Mouse (Mus musculus): ENCODE data around the gene Mapkapk2. TPM values are rescaled to one million over a fixed set of nuclear protein-coding genes. Genes with fewer than 3 reads are reported as not detected.
A peak's percentile ranks its signal among the peaks of the same experiment; 100 is the strongest.

Mapkapk2 gene
- polyA plus RNA-seq, 1 experiment from 2014 or later = 34.6 TPM

DNA sequence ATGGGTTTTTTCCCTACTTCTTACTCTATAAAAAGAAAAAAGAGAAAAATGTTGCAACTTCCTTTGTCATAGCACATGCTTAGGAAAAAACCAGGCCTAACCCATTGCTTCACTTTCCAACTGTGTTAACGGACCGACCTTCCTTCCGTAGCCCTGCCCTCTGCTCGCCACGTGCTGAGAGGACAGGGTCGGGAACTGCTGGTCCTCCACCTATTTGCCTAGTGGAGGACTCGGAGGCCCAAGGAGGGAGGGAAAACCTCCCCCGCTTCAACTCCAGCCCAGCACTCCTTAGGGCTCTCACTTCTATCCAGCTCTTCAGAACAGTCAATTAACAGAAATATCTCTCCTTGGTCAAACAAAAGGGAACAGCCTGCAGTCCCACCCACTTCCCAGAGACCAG, 13.3 kb downstream of the Mapkapk2 start:
- H3K36me3 ChIP-seq (ENCODE audit: control insufficient read depth, insufficient read depth, low read length) = no peaks in the 10 kb centered on the region
- TF ChIP-seq EP300 (optimal IDR thresholded peaks at IDR 0.05) (no peak), CTCF (IDR thresholded peaks at IDR 0.05; ENCODE audit: low read depth) (no peak)
- H3K27ac ChIP-seq (replicated peaks) = peak overlapping the region; percentile 3; the same call in 1 of the 2 replicates
- no peaks in the 10 kb centered on the region for H3K9me3 ChIP-seq (ENCODE audit: control insufficient read depth, low read length)
- H3K4me1 ChIP-seq (replicated peaks; ENCODE audit: control insufficient read depth, insufficient read depth) = peaks cover 30% of the 10 kb centered on the region
- no peak overlapping the region for H3K4me3 ChIP-seq (ENCODE audit: low read depth, low read length)
- H3K9ac ChIP-seq (ENCODE audit: low read length) = no peak overlapping the region
- DNase-seq (ENCODE audit: low spot score) = peak; percentile 74
- 28% methylated on average over 8 of the region's 8 CpGs for WGBS
- ATAC-seq (ENCODE audit: low FRiP score, low TSS enrichment) = peak; percentile 76
- H3K4me2 ChIP-seq (replicated peaks; ENCODE audit: low read depth) = 0 out of 2 replicates have a peak overlapping the region, but pooled peaks have one; percentile 8
- no peaks in the 10 kb centered on the region for H3K27me3 ChIP-seq (ENCODE audit: control insufficient read depth, insufficient read depth, low read length)

DNA sequence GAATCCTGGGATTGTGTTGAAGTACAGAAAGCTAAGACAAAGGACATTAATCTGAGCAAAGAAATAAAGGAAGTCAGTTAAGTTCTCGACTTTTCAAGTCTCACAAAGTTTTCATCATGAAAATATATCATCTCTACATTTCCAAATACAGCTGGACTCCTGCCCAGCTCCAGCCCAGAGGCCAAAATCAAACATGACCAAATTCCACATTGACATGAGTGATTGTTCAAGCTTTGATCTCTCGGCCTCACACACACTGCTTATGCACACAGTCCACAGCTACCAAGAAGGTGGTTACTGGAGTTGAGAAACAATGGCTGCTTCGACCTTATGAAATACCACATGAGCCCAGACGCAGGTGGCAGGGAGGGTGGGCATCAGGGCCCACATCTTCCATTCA, 14.0 kb downstream of the Mapkapk2 start:
- Histone ChIP-seq H3K4me3 (ENCODE audit: low read depth, low read length) (no peak overlapping the region), H3K9ac (ENCODE audit: low read length) (no peak overlapping the region), H3K4me1 (replicated peaks; ENCODE audit: control insufficient read depth, insufficient read depth) (peaks cover 32% of the 10 kb centered on the region), H3K9me3 (ENCODE audit: control insufficient read depth, low read length) (no peaks in the 10 kb centered on the region), H3K27ac (replicated peaks) (0 out of 2 replicates have a peak overlapping the region, but pooled peaks have one; percentile 46), H3K27me3 (ENCODE audit: control insufficient read depth, insufficient read depth, low read length) (no peaks in the 10 kb centered on the region), H3K36me3 (ENCODE audit: control insufficient read depth, insufficient read depth, low read length) (no peaks in the 10 kb centered on the region), H3K4me2 (replicated peaks; ENCODE audit: low read depth) (no peak overlapping the region)
- TF ChIP-seq EP300 (optimal IDR thresholded peaks at IDR 0.05) = no peak
- TF ChIP-seq CTCF (IDR thresholded peaks at IDR 0.05; ENCODE audit: low read depth) = no peak
- DNase-seq (ENCODE audit: low spot score) = peak; percentile 56
- WGBS = 14% methylated on average over 4 of the region's 4 CpGs
- peak; percentile 45 for ATAC-seq (ENCODE audit: low FRiP score, low TSS enrichment)

DNA sequence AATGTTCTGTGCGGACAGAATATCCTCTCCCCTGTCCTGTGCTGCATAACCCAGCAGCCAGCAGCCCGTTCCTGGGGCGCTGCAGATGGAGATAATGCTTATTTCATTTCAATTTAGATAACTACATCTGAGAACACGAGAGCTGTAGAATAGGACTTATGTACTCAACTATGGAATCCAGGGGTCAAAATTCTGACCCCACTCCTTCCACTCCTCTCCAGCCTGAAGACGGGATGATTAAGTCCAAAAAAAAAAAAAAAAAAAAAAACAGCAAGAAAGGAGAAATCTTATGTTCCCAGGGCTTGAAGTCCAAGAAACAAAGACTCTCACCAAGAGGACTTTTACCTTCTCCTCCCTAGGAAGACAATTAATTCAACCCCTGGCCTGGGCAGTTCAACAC, 14.5 kb downstream of the Mapkapk2 start:
- Histone ChIP-seq H3K9ac (ENCODE audit: low read length) (no peak overlapping the region), H3K4me2 (replicated peaks; ENCODE audit: low read depth) (no peak overlapping the region)
- WGBS = 32% methylated on average over 5 of the region's 5 CpGs

DNA sequence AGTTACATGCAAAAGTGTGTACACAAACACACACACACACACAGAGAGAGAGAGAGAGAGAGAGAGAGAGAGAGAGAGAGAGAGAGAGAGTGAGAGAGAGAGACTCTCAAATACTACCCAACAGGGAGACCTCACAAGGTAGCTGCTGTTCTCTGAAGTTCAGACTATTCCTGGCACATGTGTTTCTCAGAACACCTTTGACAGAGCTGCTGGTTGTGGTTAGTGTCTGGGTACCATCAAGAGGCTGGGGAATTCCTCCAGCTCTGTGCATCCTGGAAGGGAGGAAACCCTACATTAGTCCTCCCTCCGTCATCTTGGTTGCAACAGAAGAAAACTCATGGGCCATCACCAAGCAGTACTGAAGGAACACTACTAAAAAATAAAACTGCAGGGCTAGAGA, 16.9 kb downstream of the Mapkapk2 start:
- no peak overlapping the region for H3K27ac ChIP-seq (replicated peaks)
- H3K4me3 ChIP-seq (ENCODE audit: low read depth, low read length) = no peak overlapping the region
- no peak overlapping the region for H3K4me2 ChIP-seq (replicated peaks; ENCODE audit: low read depth)
- TF ChIP-seq CTCF (IDR thresholded peaks at IDR 0.05; ENCODE audit: low read depth) (no peak), EP300 (optimal IDR thresholded peaks at IDR 0.05) (no peak)
- no peak for DNase-seq (ENCODE audit: low spot score)
- ATAC-seq (ENCODE audit: low FRiP score, low TSS enrichment) = no peak
- H3K27me3 ChIP-seq (ENCODE audit: control insufficient read depth, insufficient read depth, low read length) = no peaks in the 10 kb centered on the region
- no peak overlapping the region for H3K9ac ChIP-seq (ENCODE audit: low read length)
- H3K9me3 ChIP-seq (ENCODE audit: control insufficient read depth, low read length) = no peaks in the 10 kb centered on the region
- no peaks in the 10 kb centered on the region for H3K36me3 ChIP-seq (ENCODE audit: control insufficient read depth, insufficient read depth, low read length)
- WGBS = 78% methylated on average over 1 of the region's 1 CpGs
- H3K4me1 ChIP-seq (replicated peaks; ENCODE audit: control insufficient read depth, insufficient read depth) = peaks cover 25% of the 10 kb centered on the region

More for the DNA sequence above, 14.5 kb downstream of the Mapkapk2 start:
- Histone ChIP-seq H3K4me1 (replicated peaks; ENCODE audit: control insufficient read depth, insufficient read depth) (peaks cover 32% of the 10 kb centered on the region), H3K9me3 (ENCODE audit: control insufficient read depth, low read length) (no peaks in the 10 kb centered on the region), H3K27me3 (ENCODE audit: control insufficient read depth, insufficient read depth, low read length) (no peaks in the 10 kb centered on the region), H3K27ac (replicated peaks) (0 out of 2 replicates have a peak overlapping the region, but pooled peaks have one; percentile 46), H3K4me3 (ENCODE audit: low read depth, low read length) (no peak overlapping the region), H3K36me3 (ENCODE audit: control insufficient read depth, insufficient read depth, low read length) (no peaks in the 10 kb centered on the region)
- TF ChIP-seq EP300 (optimal IDR thresholded peaks at IDR 0.05) = no peak
- TF ChIP-seq CTCF (IDR thresholded peaks at IDR 0.05; ENCODE audit: low read depth) = no peak
- ATAC-seq (ENCODE audit: low FRiP score, low TSS enrichment) (no peak), DNase-seq (ENCODE audit: low spot score) (no peak)

DNA sequence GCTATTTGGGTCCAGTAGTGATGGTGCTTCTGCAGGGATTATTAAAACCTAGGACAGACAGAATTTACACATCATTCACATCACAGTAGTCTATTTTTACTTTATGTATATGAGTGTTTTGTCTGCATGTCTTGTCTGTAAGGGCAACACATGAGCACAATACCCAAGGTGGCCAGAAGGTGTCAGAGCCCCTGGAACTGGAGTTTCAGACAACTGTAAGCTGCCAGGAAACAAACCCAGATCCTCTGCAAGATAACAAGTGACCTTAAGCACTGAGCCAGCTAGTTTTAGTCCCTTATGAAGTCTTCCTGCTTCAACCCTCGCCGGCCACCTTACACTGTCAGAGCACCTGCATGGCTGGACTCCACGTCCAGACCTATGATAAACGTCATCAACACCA, 17.9 kb downstream of the Mapkapk2 start:
- no peaks in the 10 kb centered on the region for H3K27me3 ChIP-seq (ENCODE audit: control insufficient read depth, insufficient read depth, low read length)
- TF ChIP-seq CTCF (IDR thresholded peaks at IDR 0.05; ENCODE audit: low read depth) = peak; percentile 47
- no peak for TF ChIP-seq EP300 (optimal IDR thresholded peaks at IDR 0.05)
- no peak for DNase-seq (ENCODE audit: low spot score)

DNA sequence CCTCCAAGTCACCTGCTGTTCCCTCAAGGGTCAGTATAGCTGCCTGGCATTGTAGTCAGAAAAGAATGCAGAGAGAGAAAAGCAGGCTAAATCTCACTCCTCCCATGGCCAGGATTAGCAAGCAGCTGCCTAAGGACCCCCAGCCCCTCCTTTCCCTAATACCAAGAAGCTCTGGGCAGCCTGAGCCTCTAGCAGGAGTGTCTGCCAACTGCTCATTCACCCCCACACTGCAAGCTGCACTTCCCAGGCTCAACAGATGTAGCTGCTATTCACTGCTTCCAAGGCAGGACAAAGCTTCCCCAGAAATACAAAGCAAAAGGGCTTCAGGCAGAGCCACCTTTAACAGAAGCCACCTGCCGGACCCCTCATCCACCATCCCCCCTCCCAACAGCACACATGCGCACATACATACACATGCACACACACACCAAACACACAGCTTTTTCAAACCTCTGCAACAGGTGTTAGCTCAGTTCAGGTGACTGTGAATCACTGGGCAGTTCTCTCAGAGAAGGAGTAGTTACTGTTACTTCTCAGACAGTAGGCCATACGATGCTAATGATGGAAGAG, 18.8 kb downstream of the Mapkapk2 start:
- 34% methylated on average over 3 of the region's 3 CpGs for WGBS
- peak; percentile 49 for DNase-seq (ENCODE audit: low spot score)
- H3K4me1 ChIP-seq (replicated peaks; ENCODE audit: control insufficient read depth, insufficient read depth) = peaks cover 23% of the 10 kb centered on the region

More for the DNA sequence above, 17.9 kb downstream of the Mapkapk2 start:
- Histone ChIP-seq H3K4me3 (ENCODE audit: low read depth, low read length) (no peak overlapping the region), H3K9ac (ENCODE audit: low read length) (no peak overlapping the region), H3K9me3 (ENCODE audit: control insufficient read depth, low read length) (no peaks in the 10 kb centered on the region), H3K27ac (replicated peaks) (no peak overlapping the region), H3K4me1 (replicated peaks; ENCODE audit: control insufficient read depth, insufficient read depth) (peaks cover 26% of the 10 kb centered on the region), H3K4me2 (replicated peaks; ENCODE audit: low read depth) (no peak overlapping the region), H3K36me3 (ENCODE audit: control insufficient read depth, insufficient read depth, low read length) (no peaks in the 10 kb centered on the region)
- WGBS = 55% methylated on average over 4 of the region's 4 CpGs
- no peak for ATAC-seq (ENCODE audit: low FRiP score, low TSS enrichment)

More for the DNA sequence above, 18.8 kb downstream of the Mapkapk2 start:
- H3K27me3 ChIP-seq (ENCODE audit: control insufficient read depth, insufficient read depth, low read length) = no peaks in the 10 kb centered on the region
- no peak overlapping the region for H3K4me3 ChIP-seq (ENCODE audit: low read depth, low read length)
- no peak overlapping the region for H3K4me2 ChIP-seq (replicated peaks; ENCODE audit: low read depth)
- 0 out of 2 replicates have a peak overlapping the region, but pooled peaks have one; percentile 18 for H3K27ac ChIP-seq (replicated peaks)
- TF ChIP-seq EP300 (optimal IDR thresholded peaks at IDR 0.05) (no peak), CTCF (IDR thresholded peaks at IDR 0.05; ENCODE audit: low read depth) (0 out of 2 replicates have a peak, but pooled peaks have one; percentile 14)
- no peak overlapping the region for H3K9ac ChIP-seq (ENCODE audit: low read length)
- peak; percentile 50; the same call in 1 of the 2 replicates for ATAC-seq (ENCODE audit: low FRiP score, low TSS enrichment)
- no peaks in the 10 kb centered on the region for H3K36me3 ChIP-seq (ENCODE audit: control insufficient read depth, insufficient read depth, low read length)
- H3K9me3 ChIP-seq (ENCODE audit: control insufficient read depth, low read length) = no peaks in the 10 kb centered on the region
